Mouse (Mus musculus): ENCODE data around the gene Prkag1.

DNA sequence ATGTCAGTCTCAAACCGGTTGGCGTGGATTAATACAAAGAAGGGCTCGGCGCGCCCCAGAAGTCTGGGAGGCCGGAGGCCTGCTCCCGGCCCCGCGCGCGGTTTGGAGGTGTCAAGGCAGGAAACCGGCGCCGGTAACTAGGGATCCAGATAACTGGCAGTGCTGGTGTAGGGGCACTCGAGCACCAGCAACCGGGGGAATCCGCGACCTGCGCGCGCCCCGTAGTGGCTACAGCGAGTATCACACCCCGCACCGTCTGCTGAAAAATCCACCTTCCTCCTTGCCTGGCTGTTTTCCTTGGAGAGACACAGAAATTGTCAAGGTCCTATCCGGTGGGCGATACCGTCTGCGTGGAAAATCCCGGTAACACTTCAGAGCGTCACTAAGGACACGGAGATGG is 27.3 kb downstream of the Prkag1 start:
- TF ChIP-seq POLR2A (IDR thresholded peaks at IDR 0.05; ENCODE audit: control insufficient read depth, low read depth, low read length), result no peak
- TF ChIP-seq CTCF (IDR thresholded peaks at IDR 0.05; ENCODE audit: control insufficient read depth, insufficient read depth, insufficient replicate concordance, low read depth, low read length), result peak; percentile 79

Data from testis, adult 2 months (tissue).